Mouse (Mus musculus) midbrain, embryonic 11.5 days (tissue): ENCODE data around the gene Ssr2. TPM values are rescaled to one million over a fixed set of nuclear protein-coding genes. Genes with fewer than 3 reads are reported as not detected.

ENCODE experiments used
- ATAC-seq: fragments of 200-750 bp; cut with Nextera tagmentation; 2 replicates; pipeline ENCODE4 v1.8.0; 2017; ENCODE audit warnings: moderate TSS enrichment, moderate library complexity; ENCODE audit not compliant: low FRiP score
- DNase-seq: peaks from one replicate; pipeline ENCODE4 v3.0.0; 2015; ENCODE audit warnings: low spot score; ENCODE audit errors: missing footprints
- H3K27ac ChIP-seq: fragments of 300-500 bp; sonication (generic); 2 replicates; pipeline ENCODE4 v1.5.1; 2014; ENCODE audit warnings: low read depth, low read length
- H3K27me3 ChIP-seq: fragments of 300-500 bp; sonication (generic); 2 replicates; pipeline ENCODE4 v1.6.1; 2014; ENCODE audit warnings: mild to moderate bottlenecking, low read length, moderate library complexity, mixed read lengths; ENCODE audit not compliant: control insufficient read depth, insufficient read depth
- H3K36me3 ChIP-seq: fragments of 300-500 bp; sonication (generic); 2 replicates; pipeline ENCODE4 v1.6.1; 2014; ENCODE audit warnings: mild to moderate bottlenecking, low read length, moderate library complexity, mixed read lengths; ENCODE audit not compliant: control insufficient read depth, insufficient read depth
- H3K4me1 ChIP-seq: fragments of 300-500 bp; sonication (generic); 2 replicates; pipeline ENCODE4 v1.6.1; 2014; ENCODE audit warnings: low read length; ENCODE audit not compliant: control insufficient read depth, insufficient read depth
- H3K4me2 ChIP-seq: fragments of 300-500 bp; sonication (generic); 2 replicates; pipeline ENCODE4 v1.6.1; 2014; ENCODE audit warnings: mild to moderate bottlenecking, moderate library complexity
- H3K4me3 ChIP-seq: fragments of 300-500 bp; sonication (generic); 2 replicates; pipeline ENCODE4 v1.5.1; 2014; ENCODE audit warnings: low read depth, low read length
- H3K9ac ChIP-seq: fragments of 300-500 bp; sonication (generic); 2 replicates; pipeline ENCODE4 v1.6.1; 2014; ENCODE audit warnings: low read length
- H3K9me3 ChIP-seq: fragments of 300-500 bp; sonication (generic); 2 replicates; pipeline ENCODE4 v1.6.1; 2016; ENCODE audit warnings: low read length; ENCODE audit not compliant: control insufficient read depth
- WGBS: fragments of 180-500 bp; shearing (Covaris S2); extraction: QIAGEN DNeasy Blood & Tissue Kit; methylation state at CpG from one replicate; pipeline ENCODE4 v1.1.7; 2014; 5-methylcytosine and 5-hydroxymethylcytosine counted together
- polyA plus RNA-seq: library from polyadenylated mRNA; unstranded; fragments of >200 nt; fragmentation: Nextera tagmentation; extraction: Ambion mirVana; gene quantifications from 2 replicates; pipeline ENCODE4 v1.2.1, GENCODE M21; 2014

Gene Ssr2
- polyA plus RNA-seq, 1 experiment from 2014 or later = 154 TPM

- H3K36me3 ChIP-seq = peaks cover 20% of the 10 kb centered on the region
- under 1% methylated on average over 3 of the region's 3 CpGs for WGBS
- ATAC-seq = peak; percentile 60
- peak overlapping the region; percentile 3; the same call in 1 of the 2 replicates for H3K4me2 ChIP-seq
- H3K4me1 ChIP-seq = peaks cover 62% of the 10 kb centered on the region
- peak overlapping the region; percentile 50 for H3K9ac ChIP-seq
- no peak overlapping the region for H3K4me3 ChIP-seq
- DNase-seq = peak; percentile 95
- no peaks in the 10 kb centered on the region for H3K9me3 ChIP-seq
- H3K27me3 ChIP-seq = no peaks in the 10 kb centered on the region
- H3K27ac ChIP-seq = peak overlapping the region; percentile 60
Observed at GRCm38 (mm10) chr3:88539397-88539796, 36.3 kb upstream of the Ssr2 start.

- WGBS = 31% methylated on average over 5 of the region's 5 CpGs
- no peak for DNase-seq
- no peak for ATAC-seq
- Histone ChIP-seq H3K27me3 (no peaks in the 10 kb centered on the region), H3K4me2 (peak overlapping the region; percentile 14; the same call in 1 of the 2 replicates), H3K4me3 (no peak overlapping the region), H3K27ac (peak overlapping the region; percentile 60), H3K9me3 (no peaks in the 10 kb centered on the region), H3K9ac (peak overlapping the region; percentile 50), H3K4me1 (peaks cover 55% of the 10 kb centered on the region), H3K36me3 (peaks cover 20% of the 10 kb centered on the region)
Observed at GRCm38 (mm10) chr3:88540085-88540484, 35.6 kb upstream of the Ssr2 start.

GRCm38 (mm10) chr3:88541622-88542401 is 33.9 kb upstream of the Ssr2 start:
- WGBS = 84% methylated on average over 6 of the region's 7 CpGs
- ATAC-seq (no peak), DNase-seq (peak; percentile 85)
- H3K4me1 ChIP-seq = peaks cover 38% of the 10 kb centered on the region
- H3K9me3 ChIP-seq = no peaks in the 10 kb centered on the region
- H3K4me2 ChIP-seq = no peak overlapping the region
- H3K27me3 ChIP-seq = no peaks in the 10 kb centered on the region
- H3K36me3 ChIP-seq = peaks cover 11% of the 10 kb centered on the region
- no peak overlapping the region for H3K9ac ChIP-seq
- H3K27ac ChIP-seq = no peak overlapping the region; the same call in 1 of the 2 replicates
- no peak overlapping the region for H3K4me3 ChIP-seq

- Histone ChIP-seq H3K4me2 (no peak overlapping the region), H3K9me3 (no peaks in the 10 kb centered on the region), H3K9ac (no peak overlapping the region), H3K4me1 (peaks cover 31% of the 10 kb centered on the region), H3K27me3 (no peaks in the 10 kb centered on the region), H3K36me3 (peaks cover 7% of the 10 kb centered on the region; the same call in 1 of the 2 replicates), H3K4me3 (no peak overlapping the region), H3K27ac (no peak overlapping the region)
- WGBS = 74% methylated on average over 4 of the region's 4 CpGs
- no peak for ATAC-seq
- no peak for DNase-seq
Observed at GRCm38 (mm10) chr3:88542486-88542885, 33.2 kb upstream of the Ssr2 start.

- Histone ChIP-seq H3K4me2 (no peak overlapping the region), H3K27ac (no peak overlapping the region), H3K9ac (no peak overlapping the region), H3K4me1 (peaks cover 24% of the 10 kb centered on the region), H3K27me3 (no peaks in the 10 kb centered on the region), H3K9me3 (no peaks in the 10 kb centered on the region), H3K36me3 (peaks cover 3% of the 10 kb centered on the region; the same call in 1 of the 2 replicates), H3K4me3 (no peak overlapping the region)
- WGBS = 90% methylated on average over 8 of the region's 8 CpGs
- ATAC-seq (no peak), DNase-seq (peak; percentile 65)
Observed at GRCm38 (mm10) chr3:88543174-88543573, 32.5 kb upstream of the Ssr2 start.

GRCm38 (mm10) chr3:88543651-88544410 is 31.8 kb upstream of the Ssr2 start:
- Histone ChIP-seq H3K27me3 (no peaks in the 10 kb centered on the region), H3K27ac (no peak overlapping the region), H3K4me1 (peaks cover 18% of the 10 kb centered on the region), H3K4me3 (no peak overlapping the region), H3K9me3 (no peaks in the 10 kb centered on the region), H3K36me3 (peaks cover 3% of the 10 kb centered on the region; the same call in 1 of the 2 replicates), H3K9ac (no peak overlapping the region), H3K4me2 (no peak overlapping the region)
- DNase-seq (peak; percentile 47), ATAC-seq (no peak)
- WGBS = 81% methylated on average over 5 of the region's 5 CpGs

GRCm38 (mm10) chr3:88544514-88544913 is 31.2 kb upstream of the Ssr2 start:
- no peak for ATAC-seq
- no peak overlapping the region for H3K27ac ChIP-seq
- peaks cover 3% of the 10 kb centered on the region; the same call in 1 of the 2 replicates for H3K36me3 ChIP-seq
- no peak overlapping the region for H3K9ac ChIP-seq
- DNase-seq = peak; percentile 84
- no peaks in the 10 kb centered on the region for H3K9me3 ChIP-seq
- no peak overlapping the region for H3K4me3 ChIP-seq
- H3K4me2 ChIP-seq = no peak overlapping the region
- H3K27me3 ChIP-seq = no peaks in the 10 kb centered on the region
- H3K4me1 ChIP-seq = peaks cover 14% of the 10 kb centered on the region
- 37% methylated on average over 5 of the region's 5 CpGs for WGBS

GRCm38 (mm10) chr3:88544955-88545591 is 30.6 kb upstream of the Ssr2 start:
- WGBS = 72% methylated on average over 20 of the region's 20 CpGs
- Histone ChIP-seq H3K4me3 (no peak overlapping the region), H3K9ac (no peak overlapping the region), H3K27me3 (no peaks in the 10 kb centered on the region), H3K4me1 (peaks cover 9% of the 10 kb centered on the region), H3K27ac (no peak overlapping the region), H3K4me2 (no peak overlapping the region), H3K9me3 (no peaks in the 10 kb centered on the region), H3K36me3 (peaks cover 2% of the 10 kb centered on the region; the same call in 1 of the 2 replicates)
- ATAC-seq (no peak), DNase-seq (peak; percentile 68)
